Mouse (Mus musculus): ENCODE data around the gene Itsn2.

GRCm38 (mm10) chr12:4582326-4582725 is 10.1 kb upstream of the Itsn2 start:
- TF ChIP-seq POLR2A (IDR thresholded peaks at IDR 0.05; ENCODE audit: extremely low read depth, insufficient read depth, low read length): no peak
- no peak for TF ChIP-seq CTCF (IDR thresholded peaks at IDR 0.05; ENCODE audit: extremely low read depth, insufficient read depth, low read length)
